Mouse (Mus musculus): ENCODE measurements at regions not wholly inside any gene's neighbourhood (a gene's known extent, or its start where the extent isn't known, plus 50 kb on each side); places are given as distances from the start of the nearest gene placed in this dataset.

- Histone ChIP-seq H3K4me3 (replicated peaks) (no peak overlapping the region), H3K27me3 (peaks cover 17% of the 10 kb centered on the region), H3K27ac (no peak overlapping the region), H3K9ac (replicated peaks) (no peak overlapping the region), H3K4me1 (replicated peaks) (peaks cover 52% of the 10 kb centered on the region), H3K4me2 (replicated peaks) (no peak overlapping the region), H3K9me3 (no peaks in the 10 kb centered on the region), H3K36me3 (no peaks in the 10 kb centered on the region)
- ATAC-seq, result no peak
- 87% methylated on average over 8 of the region's 8 CpGs for WGBS
These were observed 161.8 kb upstream of the A530016L24Rik start for GRCm38 (mm10) chr12:112327411-112327810.

GRCm38 (mm10) chr12:112328809-112329575 is 160.3 kb upstream of the A530016L24Rik start:
- H3K9me3 ChIP-seq, result no peaks in the 10 kb centered on the region
- H3K4me3 ChIP-seq (replicated peaks), result no peak overlapping the region
- H3K27me3 ChIP-seq, result peaks cover 17% of the 10 kb centered on the region
- H3K4me1 ChIP-seq (replicated peaks), result peaks cover 66% of the 10 kb centered on the region
- peak overlapping the region; percentile 28 for H3K4me2 ChIP-seq (replicated peaks)
- H3K36me3 ChIP-seq, result no peaks in the 10 kb centered on the region
- H3K9ac ChIP-seq (replicated peaks), result no peak overlapping the region
- 25% methylated on average over 8 of the region's 8 CpGs for WGBS
- ATAC-seq, result no peak
- peak overlapping the region; percentile 97 for H3K27ac ChIP-seq

- ATAC-seq, result peak; percentile 46
- peak overlapping the region; percentile 42 for H3K9ac ChIP-seq (replicated peaks)
- H3K27ac ChIP-seq, result peak overlapping the region; percentile 97
- no peak overlapping the region for H3K4me3 ChIP-seq (replicated peaks)
- H3K27me3 ChIP-seq, result peaks cover 16% of the 10 kb centered on the region
- H3K36me3 ChIP-seq, result no peaks in the 10 kb centered on the region
- 4% methylated on average over 18 of the region's 18 CpGs for WGBS
- H3K4me1 ChIP-seq (replicated peaks), result peaks cover 74% of the 10 kb centered on the region
- no peaks in the 10 kb centered on the region for H3K9me3 ChIP-seq
- peak overlapping the region; percentile 28 for H3K4me2 ChIP-seq (replicated peaks)
These were observed 159.4 kb upstream of the A530016L24Rik start for GRCm38 (mm10) chr12:112329701-112330301.

GRCm38 (mm10) chr12:112330557-112330956 is 158.7 kb upstream of the A530016L24Rik start:
- Histone ChIP-seq H3K4me1 (replicated peaks) (peaks cover 82% of the 10 kb centered on the region), H3K9me3 (no peaks in the 10 kb centered on the region), H3K4me3 (replicated peaks) (no peak overlapping the region), H3K9ac (replicated peaks) (peak overlapping the region; percentile 42), H3K27me3 (peaks cover 9% of the 10 kb centered on the region; the same call in 1 of the 2 replicates), H3K36me3 (no peaks in the 10 kb centered on the region), H3K27ac (peak overlapping the region; percentile 97), H3K4me2 (replicated peaks) (no peak overlapping the region)
- 59% methylated on average over 5 of the region's 5 CpGs for WGBS
- ATAC-seq, result no peak

- no peak overlapping the region for H3K4me3 ChIP-seq (replicated peaks)
- H3K4me1 ChIP-seq (replicated peaks), result peaks cover 87% of the 10 kb centered on the region
- H3K9ac ChIP-seq (replicated peaks), result peak overlapping the region; percentile 42; the same call in 1 of the 2 replicates
- peaks cover 9% of the 10 kb centered on the region; the same call in 1 of the 2 replicates for H3K27me3 ChIP-seq
- no peak for ATAC-seq
- H3K4me2 ChIP-seq (replicated peaks), result no peak overlapping the region
- peak overlapping the region; percentile 97 for H3K27ac ChIP-seq
- H3K36me3 ChIP-seq, result no peaks in the 10 kb centered on the region
- WGBS, result 58% methylated on average over 16 of the region's 16 CpGs
- H3K9me3 ChIP-seq, result no peaks in the 10 kb centered on the region
These were observed 158.2 kb upstream of the A530016L24Rik start for GRCm38 (mm10) chr12:112331061-112331460.

- peaks cover 100% of the 10 kb centered on the region for H3K4me1 ChIP-seq (replicated peaks)
- no peaks in the 10 kb centered on the region for H3K9me3 ChIP-seq
- ATAC-seq, result peak; percentile 72
- no peak overlapping the region for H3K4me3 ChIP-seq (replicated peaks)
- H3K27ac ChIP-seq, result peak overlapping the region; percentile 97
- H3K27me3 ChIP-seq, result peaks cover 4% of the 10 kb centered on the region; the same call in 1 of the 2 replicates
- H3K4me2 ChIP-seq (replicated peaks), result peak overlapping the region; percentile 22
- H3K9ac ChIP-seq (replicated peaks), result peak overlapping the region; percentile 52; the same call in 1 of the 2 replicates
- H3K36me3 ChIP-seq, result no peaks in the 10 kb centered on the region
- 13% methylated on average over 19 of the region's 19 CpGs for WGBS
These were observed 155.8 kb upstream of the A530016L24Rik start for GRCm38 (mm10) chr12:112333125-112334079.

- no peak overlapping the region for H3K4me3 ChIP-seq (replicated peaks)
- peak; percentile 15 for ATAC-seq
- H3K9me3 ChIP-seq, result no peaks in the 10 kb centered on the region
- WGBS, result 20% methylated on average over 20 of the region's 20 CpGs
- H3K36me3 ChIP-seq, result no peaks in the 10 kb centered on the region
- H3K4me1 ChIP-seq (replicated peaks), result peaks cover 93% of the 10 kb centered on the region
- H3K27me3 ChIP-seq, result 0 out of 2 replicates have a peak, but pooled peaks cover 4% of the 10 kb centered on the region
- H3K27ac ChIP-seq, result peak overlapping the region; percentile 97
- H3K9ac ChIP-seq (replicated peaks), result peak overlapping the region; percentile 52; the same call in 1 of the 2 replicates
- H3K4me2 ChIP-seq (replicated peaks), result peak overlapping the region; percentile 22; the same call in 1 of the 2 replicates
These were observed 155.0 kb upstream of the A530016L24Rik start for GRCm38 (mm10) chr12:112334106-112334855.

- no peaks in the 10 kb centered on the region for H3K9me3 ChIP-seq
- ATAC-seq, result no peak
- peaks cover 89% of the 10 kb centered on the region for H3K4me1 ChIP-seq (replicated peaks)
- H3K36me3 ChIP-seq, result no peaks in the 10 kb centered on the region
- WGBS, result 44% methylated on average over 7 of the region's 7 CpGs
- 0 out of 2 replicates have a peak, but pooled peaks cover 4% of the 10 kb centered on the region for H3K27me3 ChIP-seq
- H3K9ac ChIP-seq (replicated peaks), result no peak overlapping the region
- peak overlapping the region; percentile 97 for H3K27ac ChIP-seq
- no peak overlapping the region for H3K4me2 ChIP-seq (replicated peaks)
- H3K4me3 ChIP-seq (replicated peaks), result no peak overlapping the region
These were observed 153.6 kb upstream of the A530016L24Rik start for GRCm38 (mm10) chr12:112335641-112336040.

- Histone ChIP-seq H3K27ac (peak overlapping the region; percentile 97), H3K9me3 (no peaks in the 10 kb centered on the region), H3K4me2 (replicated peaks) (no peak overlapping the region), H3K4me1 (replicated peaks) (peaks cover 77% of the 10 kb centered on the region), H3K27me3 (no peaks in the 10 kb centered on the region), H3K4me3 (replicated peaks) (no peak overlapping the region), H3K9ac (replicated peaks) (0 out of 2 replicates have a peak overlapping the region, but pooled peaks have one; percentile 1), H3K36me3 (no peaks in the 10 kb centered on the region)
- 83% methylated on average over 9 of the region's 9 CpGs for WGBS
- no peak for ATAC-seq
These were observed 152.5 kb upstream of the A530016L24Rik start for GRCm38 (mm10) chr12:112336691-112337295.

GRCm38 (mm10) chr12:112337443-112337842 is 151.8 kb upstream of the A530016L24Rik start:
- Histone ChIP-seq H3K4me2 (replicated peaks) (no peak overlapping the region), H3K27me3 (no peaks in the 10 kb centered on the region), H3K4me1 (replicated peaks) (peaks cover 71% of the 10 kb centered on the region), H3K27ac (peak overlapping the region; percentile 97), H3K9me3 (no peaks in the 10 kb centered on the region), H3K9ac (replicated peaks) (0 out of 2 replicates have a peak overlapping the region, but pooled peaks have one; percentile 1), H3K4me3 (replicated peaks) (no peak overlapping the region), H3K36me3 (no peaks in the 10 kb centered on the region)
- WGBS, result 39% methylated on average over 11 of the region's 11 CpGs
- ATAC-seq, result no peak

All from midbrain, embryonic 13.5 days (tissue).